Mouse (Mus musculus) embryo, embryonic 11.5 days (tissue): Measurements from ENCODE around the gene Fbxw14.
"Not testable (repeated sequence)": the region's sequence is repeated elsewhere in the genome, so short reads cannot be mapped to it uniquely, and the experiment has no call there.

Experiments
- DNase-seq: peaks from one replicate; pipeline ENCODE4 v3.0.0-alpha.2; 2012; ENCODE audit warnings: low read depth, low spot score

The Fbxw14 gene

GRCm38 (mm10) chr9:109287576-109287975, at the start of gene Fbxw14:
Gene Fbxw14, minus strand, starts transcription at chr9:109287676.
- not testable (repeated sequence) for DNase-seq

- no peak for DNase-seq
Measured at GRCm38 (mm10) chr9:109263041-109263440, 24.4 kb downstream of the Fbxw14 start.

GRCm38 (mm10) chr9:109234654-109235053, 52.8 kb downstream of the Fbxw14 start, which contains the start of gene Fbxw20:
Gene Fbxw20, minus strand, starts transcription at chr9:109234754.
- DNase-seq = no peak
